Mouse (Mus musculus) retina, adult 2 months (tissue): ENCODE measurements around the gene Rbm11.

Experiments used
- DNase-seq: peaks from one replicate; pipeline ENCODE4 v3.0.0-alpha.2; 2012; ENCODE audit warnings: low read depth, low spot score

The Rbm11 gene

DNA sequence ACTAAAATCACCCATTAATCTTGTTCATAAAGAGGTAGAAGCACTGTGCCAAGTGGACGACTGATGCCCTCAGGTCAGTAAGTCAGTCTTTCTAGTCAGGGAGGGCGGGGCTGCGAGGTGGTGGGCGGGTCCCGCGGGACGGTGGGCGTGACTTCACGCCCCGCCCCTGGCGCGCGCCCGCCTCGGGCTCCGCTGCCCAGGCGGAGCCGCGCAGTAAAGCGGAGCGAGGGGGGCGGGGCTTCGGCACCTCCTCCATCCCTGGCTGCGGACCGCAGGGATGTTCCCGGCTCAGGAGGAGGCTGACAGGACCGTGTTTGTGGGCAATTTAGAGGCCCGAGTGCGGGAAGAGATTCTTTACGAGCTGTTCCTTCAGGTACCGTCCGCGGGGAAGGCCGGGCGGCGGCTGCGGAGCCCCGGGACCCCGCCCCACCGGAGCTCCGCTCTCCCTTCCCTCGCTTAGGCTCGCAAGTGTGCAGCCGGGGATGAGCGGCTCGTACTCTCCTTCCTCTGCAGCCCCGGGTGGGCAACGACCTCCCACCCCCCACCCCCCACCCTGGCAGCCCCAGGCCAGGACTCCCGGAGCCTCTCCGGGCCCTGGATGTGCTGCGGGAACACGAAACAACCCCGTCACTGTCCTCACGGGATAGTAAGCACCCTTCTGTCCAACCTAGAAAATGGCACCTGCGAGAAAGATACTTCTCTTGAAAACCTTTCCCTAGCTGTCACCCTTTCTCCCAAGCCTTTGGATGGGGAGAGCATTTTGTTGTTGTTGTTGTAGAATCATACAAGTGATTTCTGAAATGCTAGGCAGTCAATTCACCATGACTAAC, at the start of gene Rbm11:
TSS of gene Rbm11 (plus strand) at position 174 of the 830 bp plus-strand sequence.
- peak; percentile 57 for DNase-seq

DNA sequence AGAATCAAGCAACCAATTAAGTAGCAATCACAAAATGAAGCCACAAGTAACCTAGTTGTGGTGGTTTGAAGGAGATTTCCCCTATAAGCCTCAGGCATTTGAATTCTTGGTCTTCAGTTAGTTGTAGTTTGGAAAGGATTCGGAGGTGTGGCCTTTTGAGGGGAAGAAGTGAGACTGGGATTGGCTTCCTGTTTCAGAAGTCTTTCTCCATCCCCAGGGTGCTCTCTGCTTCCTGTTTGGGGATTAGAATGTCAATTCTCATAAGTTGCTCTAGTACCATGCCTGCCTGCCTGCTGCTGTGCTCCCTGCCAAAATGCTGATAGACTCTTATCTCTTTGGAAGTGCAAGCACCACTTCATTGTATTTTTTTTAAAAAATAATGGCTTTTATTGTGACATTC, 47.3 kb upstream of the Rbm11 start:
- no peak for DNase-seq

DNA sequence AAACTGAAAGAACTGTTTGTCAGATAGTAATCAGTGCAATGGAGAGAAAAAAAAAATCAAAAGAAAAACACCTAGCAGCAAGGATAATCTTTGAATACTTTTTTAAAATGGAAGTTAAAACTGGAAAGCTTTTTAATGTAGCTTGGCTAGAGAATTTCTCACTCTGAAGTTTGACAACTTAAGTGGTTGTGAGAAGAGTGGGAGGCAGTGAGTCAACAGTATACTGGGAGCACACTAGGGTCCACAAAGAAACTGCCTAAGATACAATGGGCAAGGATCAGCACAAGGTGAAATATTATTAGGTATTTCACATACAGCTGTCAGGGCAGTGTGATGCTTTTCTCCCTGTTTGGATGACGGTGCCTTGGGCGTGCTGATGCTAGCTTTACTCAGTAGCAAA, 29.7 kb upstream of the Rbm11 start:
- DNase-seq = no peak

DNA sequence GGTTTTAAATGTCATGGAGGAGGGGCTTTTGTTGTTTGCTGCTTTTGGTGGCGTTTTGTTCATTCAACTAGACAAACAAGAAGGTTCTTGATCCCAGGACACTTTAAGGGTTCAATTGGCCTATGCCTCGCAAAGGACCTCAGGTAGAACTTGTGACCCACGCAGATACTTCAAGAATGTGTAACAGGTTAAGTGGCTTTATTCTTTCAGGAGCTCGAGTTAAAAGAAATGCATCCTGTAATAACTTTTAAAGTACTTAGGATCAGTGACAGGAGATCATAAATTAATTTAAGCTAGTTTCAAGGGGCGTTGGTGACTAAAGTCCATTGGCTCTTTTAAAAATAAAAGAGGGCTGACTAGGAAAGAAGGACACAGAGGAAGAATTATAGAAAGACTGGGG, 10.4 kb upstream of the Rbm11 start:
- DNase-seq = no peak

DNA sequence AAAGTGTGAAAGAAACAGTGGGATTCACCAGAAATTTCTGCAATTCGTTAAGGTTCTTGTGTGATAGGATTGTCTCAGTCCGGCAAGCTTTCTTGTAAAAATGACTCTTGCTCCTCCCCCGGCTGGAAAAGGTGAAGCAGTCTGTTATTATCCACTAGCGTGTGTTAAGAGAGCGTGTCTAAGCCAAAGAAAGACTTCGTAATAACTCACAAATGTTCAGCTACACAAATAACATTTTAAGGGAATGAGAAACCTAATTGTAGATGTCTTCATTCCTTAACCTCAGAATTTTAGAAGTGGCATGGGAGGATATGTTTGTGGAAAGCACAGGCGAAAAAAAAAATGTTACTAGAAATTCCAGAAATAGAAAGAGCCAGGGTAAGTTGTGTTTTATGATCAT, 6.7 kb upstream of the Rbm11 start, which contains the start of gene Lipi:
TSS of gene Lipi (minus strand) at position 101 of the 400 bp plus-strand sequence.
- no peak for DNase-seq

DNA sequence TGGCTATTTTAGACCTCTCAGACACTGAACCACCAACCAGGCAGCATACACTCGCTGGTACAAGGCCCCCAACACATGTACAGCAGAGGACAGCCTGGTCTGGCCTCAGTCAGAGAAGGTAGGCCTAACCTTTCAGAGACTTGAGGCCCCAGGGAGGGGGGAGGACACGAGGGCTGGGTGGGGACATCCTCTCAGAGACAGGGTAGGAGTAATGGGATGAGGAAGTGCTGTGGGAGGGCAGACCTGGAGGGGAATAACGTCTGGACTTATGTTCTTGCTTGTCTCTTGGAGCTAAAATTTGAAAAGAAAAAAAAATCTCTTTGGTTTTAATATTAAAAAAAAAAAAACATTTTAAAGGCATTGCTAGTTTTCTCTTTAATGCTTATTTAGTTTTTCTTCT, 6.2 kb upstream of the Rbm11 start:
- DNase-seq = no peak

DNA sequence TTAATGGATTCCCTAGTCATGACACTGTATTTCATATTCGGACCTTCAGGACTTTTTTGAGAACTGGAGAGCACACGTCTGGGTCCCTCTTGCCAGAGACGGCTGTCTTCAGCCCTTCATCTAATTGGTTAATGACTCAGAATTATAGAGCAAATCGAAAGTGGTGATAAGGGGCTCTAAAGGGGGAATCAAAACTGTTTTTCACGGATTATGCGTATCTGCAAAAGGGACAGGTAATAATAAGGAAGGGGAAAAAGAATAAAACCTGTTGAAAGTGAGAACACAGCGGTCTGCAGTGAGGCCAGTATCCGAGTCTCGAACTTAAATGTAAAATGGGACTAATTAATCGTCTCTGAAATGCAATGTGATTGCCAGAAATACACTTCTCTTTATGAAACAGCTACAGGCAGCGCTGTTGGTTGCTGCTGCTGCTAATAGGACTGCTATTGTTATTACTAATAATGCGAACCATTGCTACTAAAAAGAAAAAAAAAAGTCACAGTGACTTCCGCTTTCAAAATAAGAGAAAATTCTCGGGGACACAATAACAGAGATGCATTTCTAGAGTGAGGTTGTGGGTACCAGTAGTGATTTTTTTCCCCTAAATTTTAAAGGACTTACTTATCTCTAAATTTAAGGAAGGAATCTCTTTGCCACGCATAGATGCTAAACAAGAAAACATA, 998 bp downstream of the Rbm11 start:
- DNase-seq = no peak

DNA sequence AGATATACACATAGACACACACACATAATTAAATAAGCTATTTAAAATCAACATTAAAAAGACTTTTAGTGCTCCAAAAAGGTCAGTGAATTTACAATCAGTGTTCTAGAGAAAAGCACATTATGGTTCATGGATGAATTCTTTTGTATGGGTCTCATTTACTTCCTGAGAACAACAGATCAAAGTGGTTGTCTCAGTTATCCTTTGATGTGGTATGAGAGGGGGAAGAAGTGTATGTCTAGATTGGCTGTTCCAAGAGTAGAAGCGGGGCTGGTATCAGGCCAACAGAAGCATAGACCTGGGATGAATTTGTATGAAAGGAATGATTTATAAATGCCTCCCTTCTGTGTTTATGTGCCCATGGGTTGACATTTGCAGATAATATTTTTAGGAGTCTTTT, 13.8 kb downstream of the Rbm11 start:
- no peak for DNase-seq

DNA sequence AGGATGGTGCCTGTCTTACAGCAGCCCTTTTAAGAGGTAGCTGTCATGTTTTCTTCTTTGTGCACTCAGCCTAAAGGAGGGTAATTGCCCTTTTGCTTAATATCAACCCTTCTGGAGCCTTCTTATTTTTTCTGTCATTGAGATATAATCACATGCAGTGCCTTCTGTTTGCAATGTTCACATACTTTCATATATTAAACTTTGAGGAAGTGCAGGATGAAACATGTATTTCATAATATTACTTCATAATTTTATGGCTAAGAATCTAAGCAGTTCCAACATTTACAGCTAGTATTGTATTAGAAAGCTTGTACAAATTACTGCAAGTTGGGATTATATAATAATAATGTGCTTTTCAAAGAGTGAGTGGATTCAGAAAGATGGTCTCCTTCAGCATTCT, 19.9 kb downstream of the Rbm11 start:
- DNase-seq = no peak

DNA sequence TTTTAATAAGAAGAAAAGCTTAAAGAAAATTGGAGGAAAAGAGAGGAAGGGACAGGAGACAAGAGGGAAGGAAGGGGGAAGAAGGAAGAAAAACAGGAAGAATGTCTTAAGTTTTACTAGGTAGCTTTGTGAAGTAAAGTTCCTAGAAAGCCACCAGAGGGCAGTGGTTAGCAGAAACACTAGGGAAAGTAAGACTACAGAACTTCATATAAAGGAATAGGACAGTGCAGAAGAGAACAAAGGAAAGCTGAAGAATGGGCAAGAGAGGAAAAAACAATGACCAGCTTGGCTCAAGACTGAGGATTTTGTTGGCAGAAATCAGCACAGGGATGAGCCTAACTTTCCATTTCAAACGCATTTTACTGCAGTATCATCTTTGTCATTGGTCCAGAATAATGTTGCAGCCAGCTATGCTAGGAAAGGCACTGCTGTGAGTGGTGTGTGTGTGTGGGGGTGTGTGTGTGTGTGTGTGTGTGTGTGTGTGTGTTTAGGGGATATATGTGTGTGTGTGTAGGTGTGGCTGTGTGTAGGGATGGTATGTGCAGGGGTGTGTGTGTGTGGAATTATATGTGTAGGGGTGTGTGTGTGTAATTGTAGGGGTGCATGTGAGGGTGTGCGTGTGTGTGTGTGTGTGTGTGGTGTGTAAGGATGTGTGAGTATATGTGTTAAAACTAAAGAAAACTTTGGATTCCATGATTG, 25.2 kb downstream of the Rbm11 start:
- no peak for DNase-seq

DNA sequence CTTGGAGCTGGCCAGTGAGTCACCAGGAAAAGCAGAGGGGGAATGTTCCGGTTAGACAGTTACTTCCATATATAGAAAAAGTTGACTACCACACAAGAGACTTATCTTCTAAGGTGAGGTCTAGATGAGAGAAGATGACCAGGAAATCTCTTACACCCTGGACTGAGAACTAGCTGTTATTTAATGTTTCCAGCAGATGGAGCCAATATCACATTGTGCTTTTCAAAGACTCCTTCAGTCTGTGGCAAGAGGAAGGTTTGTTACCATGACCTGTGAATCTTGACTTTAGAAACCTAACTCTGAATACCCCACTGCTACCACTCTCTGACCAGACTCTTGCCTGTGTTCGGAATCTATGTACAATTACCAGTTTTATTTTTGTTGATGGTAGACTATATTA, 35.2 kb downstream of the Rbm11 start:
- DNase-seq = no peak
